Mouse (Mus musculus): ENCODE measurements around the gene Smarca1. TPM values are rescaled to one million over a fixed set of nuclear protein-coding genes. Genes with fewer than 3 reads are reported as not detected.

The Smarca1 gene
- polyA plus RNA-seq, 1 experiment from 2014 or later: 30.9 TPM

GRCm38 (mm10) chrX:47835835-47836195 lies 57.0 kb downstream of the Smarca1 start:
- no peaks in the 10 kb centered on the region for H3K27me3 ChIP-seq (ENCODE audit: control insufficient read depth, insufficient read depth, low read length)
- no peak overlapping the region for H3K4me3 ChIP-seq (ENCODE audit: low read depth, low read length)
- ATAC-seq (ENCODE audit: low FRiP score) (no peak), DNase-seq (ENCODE audit: low spot score) (no peak)
- no peak overlapping the region for H3K4me2 ChIP-seq (replicated peaks; ENCODE audit: low read depth, low read length)
- no peak overlapping the region for H3K27ac ChIP-seq (ENCODE audit: low read depth, low read length)
- no peaks in the 10 kb centered on the region for H3K4me1 ChIP-seq (replicated peaks; ENCODE audit: control insufficient read depth, insufficient read depth, low read length)
- no peaks in the 10 kb centered on the region for H3K9me3 ChIP-seq (ENCODE audit: control insufficient read depth, low read length)
- H3K9ac ChIP-seq (ENCODE audit: low read depth, low read length): no peak overlapping the region
- whole genome bisulfite sequencing: 68% methylated on average over 1 of the region's 1 CpGs
- H3K36me3 ChIP-seq (ENCODE audit: control insufficient read depth, insufficient read depth, low read length): no peaks in the 10 kb centered on the region

GRCm38 (mm10) chrX:47835098-47835834 lies 57.5 kb downstream of the Smarca1 start:
- H3K9me3 ChIP-seq (ENCODE audit: control insufficient read depth, low read length): no peaks in the 10 kb centered on the region
- H3K4me1 ChIP-seq (replicated peaks; ENCODE audit: control insufficient read depth, insufficient read depth, low read length): no peaks in the 10 kb centered on the region
- no peak overlapping the region for H3K27ac ChIP-seq (ENCODE audit: low read depth, low read length)
- H3K27me3 ChIP-seq (ENCODE audit: control insufficient read depth, insufficient read depth, low read length): no peaks in the 10 kb centered on the region
- DNase-seq (ENCODE audit: low spot score): no peak
- H3K36me3 ChIP-seq (ENCODE audit: control insufficient read depth, insufficient read depth, low read length): no peaks in the 10 kb centered on the region
- no peak overlapping the region for H3K9ac ChIP-seq (ENCODE audit: low read depth, low read length)
- H3K4me2 ChIP-seq (replicated peaks; ENCODE audit: low read depth, low read length): no peak overlapping the region
- no peak overlapping the region for H3K4me3 ChIP-seq (ENCODE audit: low read depth, low read length)
- WGBS: 79% methylated on average over 6 of the region's 6 CpGs
- ATAC-seq (ENCODE audit: low FRiP score): no peak

DNA sequence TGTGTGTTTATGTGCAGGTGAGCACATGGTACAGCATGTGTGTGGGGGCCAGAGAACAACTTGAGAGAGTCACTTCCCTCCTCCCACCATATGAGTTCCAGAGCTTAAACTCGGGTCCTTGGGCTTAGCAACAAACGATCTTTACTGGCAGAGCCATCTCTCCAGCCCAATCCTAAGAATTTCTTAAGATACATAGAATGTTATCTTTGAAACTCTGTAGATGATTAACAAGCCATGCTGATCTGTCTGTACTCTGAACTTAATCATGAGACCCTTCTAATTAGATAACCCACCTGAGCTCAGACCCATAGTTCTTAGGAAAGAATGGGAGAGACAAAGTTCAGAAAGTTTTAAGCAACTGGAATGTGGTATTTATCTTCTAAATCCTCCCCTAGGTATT lies 59.3 kb downstream of the Smarca1 start:
- H3K4me1 ChIP-seq (replicated peaks; ENCODE audit: control insufficient read depth, insufficient read depth, low read length): no peaks in the 10 kb centered on the region
- whole genome bisulfite sequencing: 83% methylated on average over 2 of the region's 2 CpGs
- H3K4me2 ChIP-seq (replicated peaks; ENCODE audit: low read depth, low read length): no peak overlapping the region
- H3K27ac ChIP-seq (ENCODE audit: low read depth, low read length): no peak overlapping the region
- H3K36me3 ChIP-seq (ENCODE audit: control insufficient read depth, insufficient read depth, low read length): no peaks in the 10 kb centered on the region
- H3K4me3 ChIP-seq (ENCODE audit: low read depth, low read length): no peak overlapping the region
- ATAC-seq (ENCODE audit: low FRiP score): no peak
- H3K9ac ChIP-seq (ENCODE audit: low read depth, low read length): no peak overlapping the region
- DNase-seq (ENCODE audit: low spot score): no peak
- H3K27me3 ChIP-seq (ENCODE audit: control insufficient read depth, insufficient read depth, low read length): no peaks in the 10 kb centered on the region
- H3K9me3 ChIP-seq (ENCODE audit: control insufficient read depth, low read length): no peaks in the 10 kb centered on the region

DNA sequence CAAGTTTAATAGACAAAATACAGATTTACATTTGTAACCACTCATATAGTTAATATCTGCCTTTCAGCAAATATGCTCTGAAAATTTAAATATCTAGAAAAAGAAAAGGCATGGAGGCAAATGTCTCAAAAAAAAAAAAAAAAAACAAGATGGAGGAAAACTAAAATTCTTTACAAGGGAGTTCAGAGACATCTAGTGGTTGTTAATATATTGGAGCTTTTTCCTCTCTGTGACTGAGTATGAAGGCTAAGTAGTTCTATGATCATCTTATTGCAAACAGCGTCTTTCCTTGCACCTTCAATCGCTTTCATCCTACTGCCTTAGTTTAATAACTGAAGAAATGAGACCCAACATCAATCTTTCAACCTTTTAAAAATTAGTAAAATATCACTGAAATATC lies 72.2 kb downstream of the Smarca1 start:
- Histone ChIP-seq H3K9ac (ENCODE audit: low read depth, low read length) (no peak overlapping the region), H3K27ac (ENCODE audit: low read depth, low read length) (no peak overlapping the region), H3K27me3 (ENCODE audit: control insufficient read depth, insufficient read depth, low read length) (no peaks in the 10 kb centered on the region), H3K4me1 (replicated peaks; ENCODE audit: control insufficient read depth, insufficient read depth, low read length) (no peaks in the 10 kb centered on the region), H3K9me3 (ENCODE audit: control insufficient read depth, low read length) (no peaks in the 10 kb centered on the region), H3K4me3 (ENCODE audit: low read depth, low read length) (no peak overlapping the region), H3K4me2 (replicated peaks; ENCODE audit: low read depth, low read length) (no peak overlapping the region), H3K36me3 (ENCODE audit: control insufficient read depth, insufficient read depth, low read length) (no peaks in the 10 kb centered on the region)
- 60% methylated on average over 2 of the region's 2 CpGs for WGBS
- DNase-seq (ENCODE audit: low spot score) (peak; percentile 1), ATAC-seq (ENCODE audit: low FRiP score) (no peak)

GRCm38 (mm10) chrX:47808717-47809116 lies 84.1 kb downstream of the Smarca1 start:
- Histone ChIP-seq H3K4me3 (ENCODE audit: low read depth, low read length) (no peak overlapping the region), H3K27ac (ENCODE audit: low read depth, low read length) (no peak overlapping the region), H3K9me3 (ENCODE audit: control insufficient read depth, low read length) (no peaks in the 10 kb centered on the region), H3K4me1 (replicated peaks; ENCODE audit: control insufficient read depth, insufficient read depth, low read length) (no peaks in the 10 kb centered on the region), H3K9ac (ENCODE audit: low read depth, low read length) (no peak overlapping the region), H3K27me3 (ENCODE audit: control insufficient read depth, insufficient read depth, low read length) (no peaks in the 10 kb centered on the region), H3K4me2 (replicated peaks; ENCODE audit: low read depth, low read length) (no peak overlapping the region), H3K36me3 (ENCODE audit: control insufficient read depth, insufficient read depth, low read length) (no peaks in the 10 kb centered on the region)
- ATAC-seq (ENCODE audit: low FRiP score) (peak; percentile 51; the same call in 1 of the 2 replicates), DNase-seq (ENCODE audit: low spot score) (no peak)
- 64% methylated on average over 2 of the region's 2 CpGs for WGBS

GRCm38 (mm10) chrX:47764440-47764839 lies 128.3 kb downstream of the Smarca1 start:
- Histone ChIP-seq H3K36me3 (ENCODE audit: control insufficient read depth, insufficient read depth, low read length) (no peaks in the 10 kb centered on the region), H3K9ac (ENCODE audit: low read depth, low read length) (no peak overlapping the region), H3K4me1 (replicated peaks; ENCODE audit: control insufficient read depth, insufficient read depth, low read length) (no peaks in the 10 kb centered on the region), H3K27me3 (ENCODE audit: control insufficient read depth, insufficient read depth, low read length) (no peaks in the 10 kb centered on the region), H3K4me2 (replicated peaks; ENCODE audit: low read depth, low read length) (no peak overlapping the region), H3K9me3 (ENCODE audit: control insufficient read depth, low read length) (no peaks in the 10 kb centered on the region), H3K27ac (ENCODE audit: low read depth, low read length) (no peak overlapping the region), H3K4me3 (ENCODE audit: low read depth, low read length) (no peak overlapping the region)
- DNase-seq (ENCODE audit: low spot score) (no peak), ATAC-seq (ENCODE audit: low FRiP score) (no peak)
- 87% methylated on average over 1 of the region's 1 CpGs for WGBS

DNA sequence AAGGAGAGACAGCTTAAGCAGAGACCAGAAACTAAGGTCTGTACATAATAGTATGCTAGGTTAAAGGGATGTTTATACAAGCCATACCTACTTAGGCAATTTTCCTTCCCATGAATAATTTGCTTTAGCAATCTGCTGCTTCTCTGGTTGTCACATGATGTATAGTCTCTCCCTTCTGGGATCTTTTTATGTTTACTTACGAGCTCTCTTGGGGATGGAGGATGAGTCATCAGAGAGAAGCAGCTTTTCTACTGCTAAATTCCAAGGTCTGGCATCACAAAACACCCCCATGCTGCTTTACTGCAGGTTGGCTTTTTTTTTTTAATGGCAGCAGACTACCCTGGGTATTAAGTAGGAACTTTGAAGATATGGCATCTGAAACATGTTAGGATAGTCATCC lies 132.6 kb downstream of the Smarca1 start:
- Histone ChIP-seq H3K27me3 (ENCODE audit: control insufficient read depth, insufficient read depth, low read length) (no peaks in the 10 kb centered on the region), H3K4me2 (replicated peaks; ENCODE audit: low read depth, low read length) (no peak overlapping the region), H3K27ac (ENCODE audit: low read depth, low read length) (no peak overlapping the region), H3K9ac (ENCODE audit: low read depth, low read length) (no peak overlapping the region), H3K36me3 (ENCODE audit: control insufficient read depth, insufficient read depth, low read length) (no peaks in the 10 kb centered on the region), H3K4me3 (ENCODE audit: low read depth, low read length) (no peak overlapping the region), H3K9me3 (ENCODE audit: control insufficient read depth, low read length) (no peaks in the 10 kb centered on the region), H3K4me1 (replicated peaks; ENCODE audit: control insufficient read depth, insufficient read depth, low read length) (no peaks in the 10 kb centered on the region)
- WGBS: 47% methylated on average over 1 of the region's 1 CpGs
- DNase-seq (ENCODE audit: low spot score): no peak
- no peak for ATAC-seq (ENCODE audit: low FRiP score)

Other genes starting within 250 kb of the Smarca1 start
- gene Ocrl, start 19.4 kb upstream of the Smarca1 start, polyA plus RNA-seq (2014; fragmentation: Nextera tagmentation; extraction: Ambion mirVana): 21.5 and 22.8 TPM in 2 replicates
- 1.5 and 2.4 TPM in 2 replicates for gene Apln, start 141.9 kb upstream of the Smarca1 start, polyA plus RNA-seq (2014; fragmentation: Nextera tagmentation; extraction: Ambion mirVana)
- gene Xpnpep2, start 215.8 kb upstream of the Smarca1 start, polyA plus RNA-seq (2014; fragmentation: Nextera tagmentation; extraction: Ambion mirVana): 2.2 and 2.5 TPM in 2 replicates

Data from hindbrain, embryonic 11.5 days (tissue).